Comparison of ENCODE assay signal across 27 mouse cellular contexts in genomic region chr7:99458849-99459248, GRCm38 (mm10). TPM values are rescaled to one million over a fixed set of nuclear protein-coding genes. Genes with fewer than 3 reads are reported as not detected.
DNase-seq lines count a peak whose midpoint lies in the region; ATAC-seq lines count a peak whose summit lies in the region.
"Had no signal": no experiment of that assay in that cellular context is flagged by ENCODE, and none has a peak within 500 bp of the region (broad histone marks: within the 10 kb centered on the region; RNA-seq: fewer than 3 reads in every experiment).

No protein-coding gene starts in this region.

- WGBS in kidney, embryonic 15.5 days, result 71% methylated on average over 8 of the region's 8 CpGs

- no peak for DNase-seq in kidney, postnatal 25 days
- peak; percentile 56 for DNase-seq in right cerebral cortex, adult 18-20 months
- no peak for DNase-seq in right cerebral cortex, postnatal 14 days
- DNase-seq in left cerebral cortex, postnatal 14 days (ENCODE audit: low spot score in 2 of 2), result peak; percentile 46 to 91
- peak; percentile 59 to 62 for DNase-seq in right cerebral cortex, postnatal 36 days (ENCODE audit: low spot score in 2 of 2)
- no peak for DNase-seq in cerebellum, postnatal 10 days
- no peak for DNase-seq in heart, adult 8-10 months (ENCODE audit: low spot score)
- DNase-seq: adrenal gland, adult 2 months; cerebellum, adult 8-10 months; gastrocnemius, postnatal 10 days; heart, postnatal 10 days; kidney, adult 18-20 months; lung, postnatal 4 days; midbrain, embryonic 14.5 days; retina, postnatal 1 day; spleen, adult 18-20 months had no signal

- H3K4me1 ChIP-seq in kidney, embryonic 15.5 days, result peaks cover 28% of the 10 kb centered on the region
- H3K4me1 ChIP-seq: heart, embryonic 12.5 days; hindbrain, embryonic 12.5 days; neural tube, embryonic 12.5 days had no signal

- no peaks in the 10 kb centered on the region for H3K9me3 ChIP-seq in kidney, embryonic 15.5 days (replicated peaks)
- H3K9me3 ChIP-seq: heart, embryonic 12.5 days; hindbrain, embryonic 12.5 days; neural tube, embryonic 12.5 days had no signal

- intact Hi-C loops in left cerebral cortex, postnatal 14 days (cut with DNase I), result no loop called here

- H3K27ac ChIP-seq in kidney, embryonic 15.5 days, result peak overlapping the region; percentile 19; the same call in 1 of the 2 replicates
- H3K27ac ChIP-seq: hindbrain, embryonic 12.5 days; kidney, postnatal 0 days; neural tube, embryonic 12.5 days had no signal

- H3K4me2 ChIP-seq in kidney, embryonic 15.5 days, result no peak overlapping the region
- H3K4me2 ChIP-seq: heart, embryonic 12.5 days; hindbrain, embryonic 12.5 days; neural tube, embryonic 12.5 days had no signal

- no peak for ATAC-seq in kidney, embryonic 15.5 days (replicated peaks; ENCODE audit: low FRiP score)
- ATAC-seq: forebrain, embryonic 16.5 days; inflammation-experienced regulatory T-cells, adult 6 months had no signal

- peaks cover 16% of the 10 kb centered on the region for H3K36me3 ChIP-seq in kidney, embryonic 15.5 days

- no peak overlapping the region for H3K4me3 ChIP-seq in kidney, embryonic 15.5 days (replicated peaks)
- H3K4me3 ChIP-seq: heart, embryonic 12.5 days; hindbrain, embryonic 12.5 days; neural tube, embryonic 12.5 days had no signal

- no peaks in the 10 kb centered on the region for H3K27me3 ChIP-seq in kidney, embryonic 15.5 days
- H3K27me3 ChIP-seq: heart, embryonic 12.5 days; hindbrain, embryonic 12.5 days; neural tube, embryonic 12.5 days had no signal

- no peak overlapping the region for H3K9ac ChIP-seq in kidney, embryonic 15.5 days
- H3K9ac ChIP-seq: heart, embryonic 12.5 days; hindbrain, embryonic 12.5 days; neural tube, embryonic 12.5 days had no signal

RNA-seq across cellular contexts. Expression of gene Klhl35, which starts 7.0 kb away (rescaled TPM):
- 0.67 and 1.2 TPM in 2 replicates for polyA plus RNA-seq in kidney, embryonic 15.5 days (2015; fragmentation: Nextera tagmentation; extraction: Ambion mirVana)
- 1 to 10 TPM; 1.7 to 2.4 TPM for total RNA-seq in left cerebral cortex, postnatal 14 days (2021)
- not detected for total RNA-seq in heart, adult 8-10 months (2022)
- total RNA-seq: liver, adult 2 months; MEL had no signal
- polyA plus RNA-seq: C2C12; liver, embryonic 16.5 days had no signal

RNA-seq across cellular contexts. Expression of gene Rps3, which starts 24.7 kb away (rescaled TPM):
- polyA plus RNA-seq in kidney, embryonic 15.5 days (2015; fragmentation: Nextera tagmentation; extraction: Ambion mirVana), result 765 and 856 TPM in 2 replicates
- 100 to 1,000 TPM; 221 to 235 TPM for total RNA-seq in left cerebral cortex, postnatal 14 days (2021)
- total RNA-seq in heart, adult 8-10 months (2022), result 100 to 1,000 TPM; 305 to 381 (median 333) TPM

Comparison
In these comparisons a context has a peak if more than half of its experiments do, and no peak if none do; other contexts are left out.
1. DNase-seq: peak in right cerebral cortex, adult 18-20 months (single experiment), left cerebral cortex, postnatal 14 days (2 of 2) and right cerebral cortex, postnatal 36 days (2 of 2); none in kidney, postnatal 25 days (0 of 2), right cerebral cortex, postnatal 14 days (single experiment), cerebellum, postnatal 10 days (0 of 2) and heart, adult 8-10 months (single experiment).